Mouse (Mus musculus): ENCODE results near the gene Osbpl11.
"Not testable (repeated sequence)": the region's sequence is repeated elsewhere in the genome, so short reads cannot be mapped to it uniquely, and the experiment has no call there.

Osbpl11 gene

GRCm38 (mm10) chr16:33178278-33179074 lies 6.4 kb upstream of the Osbpl11 start:
- DNase-seq (ENCODE audit: low spot score): no peak

- DNase-seq (ENCODE audit: low spot score): not testable (repeated sequence)
Measured at GRCm38 (mm10) chr16:33179222-33179621, 5.6 kb upstream of the Osbpl11 start.

GRCm38 (mm10) chr16:33179911-33180310 lies 5.0 kb upstream of the Osbpl11 start:
- no peak for DNase-seq (ENCODE audit: low spot score)

GRCm38 (mm10) chr16:33180793-33181192 lies 4.1 kb upstream of the Osbpl11 start:
- no peak for DNase-seq (ENCODE audit: low spot score)

DNA sequence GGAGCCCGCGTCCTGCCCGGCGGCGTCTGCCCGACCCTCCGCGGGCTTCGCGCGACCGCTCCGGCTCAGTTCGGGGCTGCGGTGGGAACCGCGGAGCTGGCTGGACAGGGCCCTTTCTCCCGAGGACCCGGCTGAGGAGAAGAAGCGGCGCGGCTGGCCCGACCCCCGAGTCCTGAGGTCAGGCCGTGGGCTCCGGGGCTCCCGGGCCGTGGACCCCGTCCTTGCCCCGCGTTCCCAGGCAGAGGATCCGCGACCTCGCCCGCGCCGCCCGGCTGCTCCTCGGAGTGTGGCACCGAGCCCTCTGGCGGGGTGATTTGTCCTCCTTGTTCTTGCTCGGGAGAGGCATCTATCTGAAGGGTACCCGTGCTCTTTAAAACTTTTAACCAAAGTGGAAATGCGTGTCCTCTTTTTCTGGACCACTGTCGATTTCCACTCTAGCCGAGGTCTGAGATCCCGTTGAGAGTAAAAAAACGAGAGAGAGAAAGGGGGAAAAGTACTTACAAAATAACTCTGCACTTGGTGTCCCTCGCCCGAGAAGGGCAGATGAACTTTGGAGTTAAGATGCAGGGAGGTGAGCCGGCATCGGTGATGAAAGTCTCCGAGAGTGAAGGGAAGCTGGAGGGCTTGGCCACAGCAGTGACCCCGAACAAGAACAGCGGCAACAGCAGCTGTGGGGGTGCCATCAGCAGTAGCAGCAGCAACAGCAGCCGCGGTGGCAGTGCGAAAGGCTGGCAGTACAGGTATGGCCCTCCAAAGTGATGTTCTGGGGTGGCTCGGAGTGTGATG lies 583 bp downstream of the Osbpl11 start:
- DNase-seq (ENCODE audit: low spot score): peak; percentile 40

DNA sequence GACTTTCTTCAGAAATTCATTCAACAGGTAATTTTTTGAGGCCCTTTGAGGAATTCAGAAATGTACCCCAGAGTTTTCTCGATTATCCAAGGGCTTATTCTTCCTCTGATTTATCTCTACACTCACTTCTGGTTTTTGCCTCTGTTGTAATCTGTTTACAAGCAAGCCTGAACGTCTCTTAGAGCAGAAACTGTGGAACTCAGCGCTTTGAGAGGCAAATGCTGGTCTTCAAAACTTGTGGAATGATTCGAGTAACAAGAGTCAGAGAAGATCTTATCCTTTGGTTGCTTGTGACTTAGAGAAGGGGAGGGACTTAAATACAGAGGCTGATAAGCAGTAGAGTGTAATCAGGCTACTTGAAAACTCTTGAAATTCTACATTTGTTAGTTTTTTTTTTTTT lies 1.3 kb downstream of the Osbpl11 start:
- peak; percentile 26 for DNase-seq (ENCODE audit: low spot score)

DNA sequence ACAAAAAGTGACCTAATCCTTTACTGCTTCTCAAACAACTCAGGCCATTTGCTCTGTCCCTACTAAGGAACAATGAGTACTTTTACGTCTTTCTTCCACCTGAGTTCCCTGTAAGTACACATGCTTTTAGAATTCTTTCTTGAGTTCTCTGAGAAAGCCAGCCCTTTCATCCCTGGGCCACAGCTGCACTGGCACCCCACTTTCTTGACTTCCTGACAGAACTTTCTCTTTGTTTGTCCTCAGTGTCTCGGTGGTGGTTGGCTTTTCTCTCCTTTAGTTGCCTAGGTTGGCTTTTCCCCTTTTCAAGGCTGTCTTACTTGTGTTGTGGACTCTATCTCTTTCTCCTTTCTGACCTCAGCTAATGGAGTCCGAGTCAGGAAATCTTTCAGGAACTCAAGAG lies 3.2 kb downstream of the Osbpl11 start:
- DNase-seq (ENCODE audit: low spot score): no peak

GRCm38 (mm10) chr16:33191671-33192091 lies 6.8 kb downstream of the Osbpl11 start:
- DNase-seq (ENCODE audit: low spot score): no peak

DNA sequence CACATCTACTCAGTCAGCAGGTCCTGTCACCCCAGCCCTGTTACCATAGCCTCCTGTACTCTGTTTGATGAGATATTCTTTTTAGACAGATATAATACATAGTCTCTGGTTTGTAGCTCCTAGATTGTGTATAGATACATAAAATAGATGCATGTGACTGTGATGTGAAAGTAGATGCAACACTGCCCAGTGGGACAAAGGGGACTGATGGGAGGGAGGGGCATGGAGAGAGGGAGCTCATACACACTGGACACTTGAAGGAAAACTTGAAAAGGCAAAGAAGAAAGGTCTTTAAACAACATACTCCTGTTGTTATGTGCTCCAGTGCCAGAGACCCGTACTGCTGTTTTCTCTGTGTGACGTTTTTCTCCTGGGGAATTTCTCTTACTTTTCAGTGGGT lies 7.4 kb downstream of the Osbpl11 start:
- DNase-seq (ENCODE audit: low spot score): no peak

GRCm38 (mm10) chr16:33193649-33194048 lies 8.8 kb downstream of the Osbpl11 start:
- DNase-seq (ENCODE audit: low spot score): peak; percentile 33

DNA sequence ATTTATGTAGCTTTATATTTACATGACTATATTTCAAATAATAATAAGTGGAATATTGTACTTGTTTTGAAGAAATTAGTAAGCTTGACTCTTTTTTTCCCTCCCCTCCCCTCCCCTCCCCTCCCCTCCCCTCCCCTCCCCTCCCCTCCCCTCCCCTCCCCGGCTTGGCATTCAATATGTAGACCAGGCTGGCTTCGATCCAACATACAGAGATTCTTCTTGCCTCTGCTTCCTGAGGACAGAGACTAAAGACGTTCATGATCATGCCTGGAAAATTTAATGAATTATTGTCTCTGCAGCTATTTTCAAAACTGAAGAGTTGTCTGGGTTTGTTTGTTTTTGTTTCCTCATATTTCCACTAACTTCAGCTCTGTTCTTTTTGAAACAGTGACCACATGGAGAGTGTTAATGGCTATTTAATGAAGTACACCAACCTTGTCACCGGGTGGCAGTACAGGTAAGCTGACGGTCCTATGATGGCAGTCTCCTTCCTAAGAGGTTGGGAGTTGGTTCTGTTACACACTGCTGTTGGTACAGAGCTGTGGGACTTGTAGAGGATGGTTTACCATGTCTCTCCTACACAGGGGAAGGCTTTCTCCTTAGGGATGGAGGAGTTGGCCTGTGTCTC lies 10.9 kb downstream of the Osbpl11 start:
- DNase-seq (ENCODE audit: low spot score): peak; percentile 15

DNA sequence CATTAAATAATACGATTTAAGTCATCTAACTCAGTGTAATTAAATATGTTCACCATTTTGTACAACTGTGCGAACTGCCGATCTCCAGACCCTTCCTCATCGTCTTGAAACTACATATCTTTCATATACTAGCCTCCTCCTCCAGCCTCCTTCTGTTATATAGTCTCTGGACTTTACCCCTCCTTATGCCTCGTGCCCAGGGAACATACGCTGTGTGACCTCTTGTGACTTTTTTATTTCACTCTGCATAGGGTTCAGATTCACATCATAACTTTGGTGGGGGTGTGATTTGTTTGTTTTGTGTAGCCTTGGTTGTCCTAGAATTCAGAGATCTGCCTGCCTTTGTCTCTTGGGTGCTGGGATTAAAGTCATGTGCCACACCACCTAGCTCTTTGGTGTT lies 11.7 kb downstream of the Osbpl11 start:
- DNase-seq (ENCODE audit: low spot score): no peak

DNA sequence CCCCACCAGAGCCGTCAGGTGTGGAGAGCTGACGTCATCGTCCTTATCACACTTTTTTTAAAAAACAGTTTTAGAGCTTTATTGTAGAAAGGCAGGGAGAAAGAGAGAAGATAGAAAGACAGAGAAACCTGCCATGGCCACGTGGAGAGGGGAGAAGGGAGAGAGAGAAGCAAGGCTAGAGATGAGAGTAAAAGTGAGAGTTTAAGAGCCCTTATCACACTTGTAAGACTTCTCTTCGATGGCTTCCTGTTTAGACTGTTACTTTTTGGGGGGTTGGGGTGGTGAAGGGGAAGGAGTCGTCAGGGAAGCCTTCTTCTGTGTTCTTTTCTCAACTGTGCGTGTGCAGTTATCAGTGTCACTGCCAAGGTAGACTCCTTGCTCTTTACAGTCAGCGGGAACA lies 15.7 kb downstream of the Osbpl11 start:
- no peak for DNase-seq (ENCODE audit: low spot score)

DNA sequence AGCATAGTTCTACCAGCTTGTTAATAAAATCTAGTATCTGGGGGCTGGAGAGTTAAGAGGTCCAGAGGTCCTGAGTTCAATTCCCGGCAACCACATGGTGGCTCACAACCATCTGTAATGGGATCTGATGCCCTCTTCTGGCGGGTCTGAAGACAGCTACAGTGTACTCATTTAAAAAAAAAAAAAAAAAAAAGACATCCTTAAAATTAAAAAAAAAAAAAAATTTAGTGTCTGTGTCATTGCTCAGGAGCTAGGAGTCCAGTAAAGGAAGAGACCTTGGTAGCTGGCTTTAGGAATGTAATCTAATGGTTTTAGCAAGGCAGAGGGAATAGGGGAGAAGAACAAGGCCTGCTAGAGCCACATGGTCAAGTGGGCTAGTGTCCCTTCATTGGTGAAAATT lies 25.9 kb downstream of the Osbpl11 start:
- DNase-seq (ENCODE audit: low spot score): no peak

DNA sequence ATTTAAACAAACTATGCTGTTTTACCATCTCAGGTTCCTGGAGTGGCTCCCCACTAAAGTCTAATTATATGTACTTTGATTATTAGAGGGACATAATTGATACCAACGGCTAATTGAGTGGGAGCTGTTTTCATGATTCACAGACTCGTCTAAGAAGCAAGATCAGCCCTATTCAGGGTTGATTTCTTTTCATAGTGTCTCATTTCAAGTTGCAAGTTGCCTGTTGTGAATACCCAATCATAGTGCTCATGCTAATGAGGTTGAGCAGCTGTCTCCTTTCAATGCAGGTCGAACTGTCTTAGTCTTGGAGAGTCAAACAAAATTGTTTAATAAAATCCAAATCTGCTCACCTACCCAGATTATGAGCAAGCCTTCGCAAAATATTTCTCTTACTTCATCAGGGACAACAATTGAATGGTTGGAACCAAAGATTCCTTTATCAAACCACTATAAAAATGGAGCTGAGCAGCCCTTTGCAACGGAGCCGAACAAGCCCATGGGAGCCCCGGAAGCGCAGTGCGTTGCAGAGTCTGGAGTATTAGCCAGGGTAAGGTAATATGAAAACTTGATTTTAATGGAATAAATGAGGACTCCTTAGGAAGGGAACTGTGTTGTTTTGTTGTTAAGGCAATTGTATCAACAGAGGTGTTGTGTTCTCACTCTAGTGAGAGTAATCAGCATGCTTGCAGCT lies 31.6 kb downstream of the Osbpl11 start:
- DNase-seq (ENCODE audit: low spot score): no peak

DNA sequence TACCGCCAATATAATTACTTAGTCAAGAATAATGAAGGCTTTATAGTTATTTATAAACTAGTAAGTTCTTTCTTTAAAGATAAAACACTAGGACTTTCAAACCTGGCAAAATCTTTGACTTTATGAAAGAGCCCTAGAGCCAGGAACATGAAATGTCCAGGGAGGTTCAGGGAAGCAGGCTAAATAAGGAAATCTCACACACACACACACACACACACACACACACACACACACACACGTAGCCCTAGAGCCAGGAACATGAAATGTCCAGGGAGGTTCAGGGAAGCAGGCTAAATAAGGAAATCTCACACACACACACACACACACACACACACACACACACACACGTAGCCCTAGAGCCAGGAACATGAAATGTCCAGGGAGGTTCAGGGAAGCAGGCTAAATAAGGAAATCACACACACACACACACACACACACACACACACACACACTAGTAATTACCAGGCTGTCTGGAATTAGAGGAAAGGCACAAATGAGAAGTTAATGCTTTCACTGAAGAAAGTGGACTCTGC lies 32.7 kb downstream of the Osbpl11 start:
- not testable (repeated sequence) for DNase-seq (ENCODE audit: low spot score)

GRCm38 (mm10) chr16:33222482-33222881 lies 37.6 kb downstream of the Osbpl11 start:
- no peak for DNase-seq (ENCODE audit: low spot score)

DNA sequence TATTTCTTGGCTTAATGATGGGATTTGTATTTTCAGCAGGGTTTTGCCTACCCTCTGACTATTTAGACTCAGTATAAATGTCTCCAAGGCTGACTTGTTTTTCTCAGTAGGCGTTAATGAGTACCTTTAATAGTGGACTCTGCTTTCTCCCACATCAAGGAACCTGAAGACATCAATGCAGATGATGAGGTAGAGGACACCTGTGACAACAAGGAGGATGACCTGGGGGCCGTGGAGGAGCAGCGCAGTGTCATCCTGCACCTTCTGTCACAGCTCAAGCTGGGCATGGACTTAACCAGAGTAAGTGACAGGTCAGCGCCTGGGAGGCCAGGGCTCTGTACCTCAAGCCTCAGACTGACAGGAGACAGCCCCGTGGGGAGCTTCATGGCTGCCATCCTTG lies 39.5 kb downstream of the Osbpl11 start:
- no peak for DNase-seq (ENCODE audit: low spot score)

- DNase-seq (ENCODE audit: low spot score): no peak
Measured at GRCm38 (mm10) chr16:33234128-33234527, 49.3 kb downstream of the Osbpl11 start.

- DNase-seq (ENCODE audit: low spot score): no peak
Measured at GRCm38 (mm10) chr16:33236151-33236550, 51.3 kb downstream of the Osbpl11 start.

GRCm38 (mm10) chr16:33239305-33239704 lies 54.4 kb downstream of the Osbpl11 start:
- no peak for DNase-seq (ENCODE audit: low spot score)

- no peak for DNase-seq (ENCODE audit: low spot score)
Measured at GRCm38 (mm10) chr16:33242046-33242445, 57.2 kb downstream of the Osbpl11 start.

Data from c-Kit-positive CD71-positive TER-119-positive erythroid progenitor cells, embryonic 14.5 days (primary cell).